Mouse (Mus musculus): Measurements from ENCODE around the gene Rnf182.

The Rnf182 gene

DNA sequence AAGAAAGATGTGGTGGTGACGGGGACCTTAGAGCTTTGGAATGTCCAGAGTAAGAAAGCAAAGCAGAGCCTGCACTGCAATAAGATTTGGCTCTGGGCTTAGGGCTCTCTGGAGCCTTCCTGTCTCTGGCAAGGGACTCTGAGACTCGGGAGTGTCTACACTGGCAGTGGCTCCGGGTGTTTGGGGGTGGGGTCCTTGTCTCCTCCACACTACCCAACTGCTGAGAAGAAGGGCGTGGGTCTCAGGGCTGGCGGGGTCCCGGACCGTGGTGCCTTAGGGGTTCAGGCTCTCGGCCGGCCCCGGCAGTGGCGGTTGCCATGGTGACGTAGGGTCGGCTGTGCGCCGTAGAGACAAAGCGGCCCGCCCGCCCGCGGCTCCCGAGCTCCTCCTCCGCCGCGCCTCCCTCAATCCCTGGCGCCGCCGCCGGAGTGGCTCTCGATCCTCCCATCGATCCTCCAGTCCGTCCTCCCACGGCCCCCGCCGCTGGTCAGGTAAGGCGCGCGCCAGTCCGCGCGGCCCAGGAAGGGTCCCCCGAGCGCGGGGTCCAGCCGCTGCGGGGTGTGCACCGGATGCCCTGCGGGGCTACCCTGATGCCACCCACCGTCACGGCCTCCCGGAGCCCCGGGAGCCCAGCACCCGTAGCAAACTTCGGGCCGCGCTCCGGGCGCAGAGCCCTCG, at the start of gene Rnf182:
Gene Rnf182, plus strand, starts transcription at position 134 of the 678 bp plus-strand sequence.
- peak; percentile 29 to 34 for DNase-seq

DNA sequence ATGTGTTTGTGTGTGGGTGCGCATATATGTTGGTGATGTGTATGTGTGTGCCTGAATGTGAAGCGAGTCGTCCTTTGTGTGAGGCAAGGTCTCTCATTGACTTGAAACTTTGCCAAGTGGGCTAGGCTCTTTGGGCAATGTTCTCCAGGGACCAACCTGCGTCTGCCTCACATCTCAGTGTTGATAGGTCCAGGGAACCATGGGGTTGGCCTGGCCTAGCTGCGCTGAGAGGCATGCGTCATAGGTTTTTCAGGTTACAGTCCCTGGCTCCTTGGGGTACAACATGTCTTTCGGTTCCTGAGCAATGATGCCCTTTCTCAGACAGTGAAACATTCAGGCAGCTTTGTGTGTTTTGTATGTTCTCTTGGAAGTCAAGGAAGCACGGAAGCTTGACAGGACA, 49.3 kb upstream of the Rnf182 start:
- DNase-seq, result no peak

DNA sequence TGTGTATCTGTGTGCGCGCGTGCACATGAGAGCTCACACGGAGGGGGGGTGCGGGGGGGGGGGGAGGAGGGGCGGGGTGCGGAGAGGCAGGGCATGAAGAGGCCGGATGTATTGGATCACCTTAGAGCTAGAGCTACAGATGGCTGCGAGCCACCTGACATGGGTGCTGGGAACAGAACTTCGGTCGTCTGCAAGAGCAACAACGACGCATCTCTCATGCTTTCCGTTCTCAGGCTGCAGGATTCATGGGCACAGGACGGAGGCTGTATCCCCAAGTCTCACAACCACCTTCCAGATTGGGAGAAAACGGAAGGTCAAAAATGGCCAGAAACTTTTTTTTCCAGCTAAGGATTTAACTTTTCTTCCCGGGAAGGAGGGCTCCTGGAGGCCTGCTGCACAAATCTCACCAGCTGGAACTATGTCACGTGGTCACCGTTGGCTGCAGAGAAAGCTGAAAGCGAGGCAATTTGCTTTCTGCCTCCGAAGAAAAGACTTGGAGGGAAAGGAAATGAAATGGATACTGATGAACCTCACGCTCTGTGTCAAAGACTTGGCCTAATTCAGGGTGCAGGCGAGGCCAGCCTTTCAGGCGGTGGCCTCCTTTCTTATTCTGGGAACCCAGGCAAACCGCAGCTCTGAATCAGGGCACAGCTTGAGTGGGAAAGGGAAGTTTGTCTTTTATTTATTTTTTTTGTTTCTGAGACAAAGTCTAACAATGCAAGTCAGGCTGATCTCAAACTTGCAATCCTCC, 48.2 kb upstream of the Rnf182 start:
- DNase-seq, result no peak

DNA sequence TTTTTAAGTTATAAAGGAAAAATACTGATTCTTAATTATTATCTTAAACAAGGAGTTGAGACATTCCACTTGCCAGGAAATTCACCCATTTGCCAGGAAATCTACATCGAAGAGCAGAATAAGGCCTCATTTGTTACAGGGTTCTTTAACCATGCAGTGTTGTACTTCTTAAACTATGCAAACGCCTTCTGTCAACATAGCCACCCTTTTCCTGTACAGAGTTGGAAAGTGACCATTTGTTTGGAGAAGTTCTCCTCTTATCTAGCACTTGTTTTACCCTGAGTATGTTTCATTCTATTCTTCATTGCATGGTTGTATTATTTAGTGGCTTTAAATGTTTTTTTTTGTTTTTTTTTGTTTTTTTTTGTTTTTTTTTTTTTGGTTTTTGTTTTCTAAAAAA, 41.5 kb upstream of the Rnf182 start:
- DNase-seq, result no peak

DNA sequence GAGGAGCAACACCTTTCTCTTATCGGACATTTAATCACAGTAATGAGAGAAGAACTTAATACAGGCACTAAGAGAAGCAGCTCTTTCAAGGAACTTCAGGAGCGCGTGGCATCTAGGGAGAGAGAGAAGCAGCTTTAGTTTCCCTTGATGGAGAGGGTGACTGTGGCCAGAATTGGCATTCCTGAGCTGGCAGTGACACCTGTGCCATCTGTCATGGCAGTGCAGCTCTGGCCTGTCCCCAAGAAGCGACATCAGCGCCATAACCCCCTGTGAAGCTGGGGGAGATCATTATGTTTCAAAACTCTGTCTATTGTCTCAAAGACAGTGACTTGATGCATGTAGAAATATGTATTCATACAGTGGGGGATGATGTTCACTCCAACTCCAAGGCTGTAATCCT, 40.1 kb upstream of the Rnf182 start:
- DNase-seq, result no peak

DNA sequence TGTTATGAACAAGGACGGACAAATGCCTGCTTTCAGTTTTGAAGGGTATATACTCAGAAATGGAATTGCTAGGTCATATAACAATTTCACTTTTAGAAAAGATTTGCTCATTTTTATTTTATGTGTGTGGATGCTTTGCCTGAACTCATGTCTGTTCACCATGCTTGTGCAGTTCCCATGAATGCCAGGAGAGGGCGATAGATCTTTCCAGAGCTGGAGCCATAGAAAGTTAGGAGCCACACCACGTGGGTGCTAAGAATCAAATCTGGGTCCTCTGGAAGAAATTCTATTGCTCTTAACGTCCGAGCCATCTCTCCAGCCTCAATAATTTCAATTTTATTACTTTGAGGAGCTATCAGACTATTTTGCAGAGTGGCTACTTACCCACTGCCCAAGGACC, 38.3 kb upstream of the Rnf182 start:
- DNase-seq, result no peak

DNA sequence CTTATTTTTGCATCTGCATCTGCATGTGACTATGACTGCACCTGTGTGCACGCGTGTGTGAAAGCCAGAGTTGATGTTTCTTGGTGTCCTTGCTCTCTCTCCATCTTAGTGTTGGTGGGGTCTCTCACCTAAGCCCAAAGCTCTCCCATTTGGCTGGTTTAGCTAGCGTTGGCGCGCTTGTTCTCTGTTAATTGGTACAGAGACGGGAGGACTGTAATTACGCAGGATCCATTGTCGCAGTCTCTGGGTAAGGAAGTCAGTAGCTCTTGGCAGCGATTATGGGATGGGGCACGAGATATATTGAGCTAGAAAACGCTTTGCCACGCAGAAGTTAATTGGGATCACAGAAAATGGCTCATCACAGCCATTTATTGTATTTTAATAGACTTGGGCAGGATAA, 37.7 kb upstream of the Rnf182 start:
- DNase-seq, result no peak

DNA sequence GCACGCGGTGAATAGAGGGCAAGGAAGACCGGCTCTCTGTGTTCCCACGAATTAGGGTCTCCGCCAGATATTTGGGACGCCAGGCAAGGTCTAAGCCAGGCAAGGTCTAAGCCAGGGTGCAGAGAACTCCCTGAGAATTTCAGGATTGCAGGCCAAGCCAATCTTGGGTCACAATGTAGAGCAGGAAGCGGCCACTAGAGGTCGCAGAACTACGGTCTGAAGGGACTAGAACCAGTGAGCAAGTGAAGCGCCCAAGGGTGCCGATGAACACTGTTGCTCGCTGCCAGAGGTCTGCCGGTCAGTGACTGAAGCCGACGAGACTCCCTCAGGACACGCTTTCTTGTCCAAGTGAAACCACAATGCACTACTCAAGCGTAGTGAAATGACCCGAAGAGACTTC, 35.8 kb upstream of the Rnf182 start:
- peak in 1 of 2 experiments; percentile 60 for DNase-seq

DNA sequence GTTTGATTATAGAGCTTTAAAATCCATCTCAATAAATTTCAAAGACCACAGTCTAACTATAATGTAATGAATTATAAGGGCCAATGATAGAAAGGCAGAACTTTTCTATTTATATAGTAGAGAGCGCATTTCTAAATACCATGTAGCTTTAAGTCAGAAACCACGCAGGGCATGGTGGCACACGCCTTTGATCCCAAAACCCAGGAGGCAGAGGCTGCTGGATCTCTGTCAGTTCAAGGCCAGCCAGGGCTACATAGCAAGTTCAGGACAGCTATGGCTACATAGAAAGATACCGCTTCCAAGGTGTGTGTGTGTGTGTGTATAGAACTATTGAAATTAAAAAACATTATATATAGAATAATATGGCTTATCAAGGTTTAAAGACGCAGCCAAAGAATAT, 34.8 kb upstream of the Rnf182 start:
- DNase-seq, result no peak

DNA sequence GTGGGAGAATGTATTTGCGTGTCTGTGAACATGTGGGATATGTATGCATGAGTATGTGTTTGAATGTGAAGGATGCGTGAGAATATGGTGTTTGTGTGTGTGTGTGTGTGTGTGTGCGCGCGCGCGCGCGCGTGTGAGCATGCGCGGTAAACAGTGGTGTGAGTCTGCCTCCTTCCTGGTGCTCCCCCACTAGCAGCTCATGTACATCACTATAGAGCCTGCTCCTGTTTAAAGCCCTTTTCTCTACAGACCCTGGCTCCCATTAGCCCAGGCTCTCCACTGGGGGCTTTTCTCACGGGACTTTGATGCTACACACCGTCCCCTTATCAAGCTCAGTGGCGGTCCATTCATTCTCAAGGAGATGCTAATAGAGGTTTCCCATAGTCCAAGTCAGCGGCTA, 32.5 kb upstream of the Rnf182 start:
- no peak for DNase-seq

DNA sequence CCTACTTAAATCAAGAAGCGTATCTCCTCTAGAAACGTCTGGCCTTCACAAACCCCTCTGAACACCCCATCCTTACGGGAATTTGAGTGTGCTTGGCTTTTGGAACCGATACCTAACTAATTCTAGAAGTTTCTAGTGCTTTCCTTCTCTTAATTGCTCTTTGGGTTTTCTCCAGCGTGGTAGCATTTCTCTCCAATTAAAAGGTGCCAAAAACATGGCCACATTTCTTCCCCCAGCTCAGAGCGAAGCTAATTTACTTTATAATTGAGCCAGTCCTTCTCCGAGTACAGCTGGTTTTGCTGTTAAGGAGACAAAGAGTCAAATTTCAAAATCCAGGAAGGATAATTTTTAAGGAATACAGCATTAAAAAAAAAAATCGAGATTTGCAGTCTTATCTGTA, 32.0 kb upstream of the Rnf182 start:
- DNase-seq, result no peak

DNA sequence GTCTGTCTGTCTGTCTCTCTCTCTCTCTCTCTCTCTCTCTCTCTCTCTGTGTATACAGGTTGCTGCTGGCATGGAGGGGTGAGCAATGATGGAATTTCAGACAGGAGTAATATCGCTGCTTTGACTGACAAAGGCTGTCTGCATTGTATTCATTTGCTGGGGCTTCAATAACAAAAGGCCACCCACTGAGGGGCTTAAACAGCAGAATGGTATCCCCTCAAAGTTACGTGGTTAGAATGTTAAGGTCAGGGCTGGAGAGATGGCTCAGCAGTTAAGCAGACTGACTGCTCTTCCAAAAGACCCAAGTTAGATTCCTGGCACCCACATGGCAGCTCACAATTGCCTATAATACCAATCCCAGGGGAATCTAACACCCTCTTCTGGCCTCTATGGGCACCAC, 30.2 kb upstream of the Rnf182 start:
- DNase-seq, result no peak

DNA sequence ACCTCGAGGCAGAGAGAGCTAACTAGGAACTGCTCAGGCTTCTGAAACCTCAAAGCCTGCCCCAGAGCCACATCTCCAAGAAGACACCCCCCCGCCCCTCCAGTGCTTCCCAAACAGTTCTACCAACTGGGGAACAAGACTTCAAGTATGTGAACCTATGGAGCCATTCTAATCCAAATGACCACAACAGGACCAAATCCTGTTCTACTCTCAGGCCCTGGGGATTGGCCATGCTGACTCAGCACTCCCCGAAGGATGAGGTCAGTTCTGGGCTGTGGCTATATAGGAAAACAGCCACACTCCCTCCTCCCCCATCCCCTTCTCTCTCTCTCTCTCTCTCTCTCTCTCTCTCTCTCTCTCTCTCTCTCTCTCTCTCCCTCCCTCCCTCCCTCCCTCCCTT, 28.5 kb upstream of the Rnf182 start:
- DNase-seq, result no peak

DNA sequence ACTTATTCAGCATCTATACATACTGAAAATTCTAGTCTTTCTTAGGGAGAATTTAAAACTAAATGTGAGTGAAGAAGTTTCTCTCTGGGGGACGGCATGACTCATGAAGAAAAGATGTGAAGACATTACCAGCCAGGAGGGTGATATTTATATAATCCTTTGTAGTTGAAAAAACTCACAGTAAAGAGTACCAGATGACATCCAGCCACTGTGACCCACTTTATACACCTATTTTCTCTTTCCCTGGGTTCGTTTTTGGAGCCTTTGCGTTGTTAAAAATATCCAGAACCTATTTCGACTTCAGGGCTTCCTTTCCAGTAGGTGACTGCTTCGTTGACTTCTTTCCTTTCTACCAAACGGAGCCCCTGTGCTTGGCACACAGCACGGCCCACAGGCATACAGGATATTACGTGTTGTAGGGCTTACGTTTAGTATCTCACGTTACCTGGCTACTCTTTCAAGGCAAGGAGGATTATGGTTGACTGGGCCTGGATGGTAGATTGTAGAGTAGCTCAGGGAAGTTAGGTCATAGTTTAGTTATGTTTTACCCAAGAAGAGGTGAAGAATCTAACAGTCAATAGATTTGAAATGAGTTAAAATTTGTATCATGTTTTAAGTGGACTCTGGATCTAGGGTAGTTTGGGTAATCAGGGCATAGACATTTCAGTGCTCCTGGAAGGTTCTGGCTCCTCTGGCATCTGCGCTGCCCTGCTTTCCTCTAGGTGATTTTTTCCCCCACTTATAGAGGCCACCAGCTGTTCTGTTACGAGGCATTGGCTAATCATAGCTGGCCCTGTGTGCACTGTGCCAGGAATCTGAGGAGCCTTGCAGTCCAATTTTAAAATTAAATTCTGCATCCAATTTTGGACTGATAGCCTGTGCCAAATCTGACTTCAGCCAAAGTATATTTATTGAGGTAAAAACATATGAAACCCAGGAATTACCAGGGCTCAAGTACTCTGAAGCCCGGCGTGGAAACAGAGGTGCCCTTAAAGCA, 27.4 kb upstream of the Rnf182 start:
- DNase-seq, result no peak

DNA sequence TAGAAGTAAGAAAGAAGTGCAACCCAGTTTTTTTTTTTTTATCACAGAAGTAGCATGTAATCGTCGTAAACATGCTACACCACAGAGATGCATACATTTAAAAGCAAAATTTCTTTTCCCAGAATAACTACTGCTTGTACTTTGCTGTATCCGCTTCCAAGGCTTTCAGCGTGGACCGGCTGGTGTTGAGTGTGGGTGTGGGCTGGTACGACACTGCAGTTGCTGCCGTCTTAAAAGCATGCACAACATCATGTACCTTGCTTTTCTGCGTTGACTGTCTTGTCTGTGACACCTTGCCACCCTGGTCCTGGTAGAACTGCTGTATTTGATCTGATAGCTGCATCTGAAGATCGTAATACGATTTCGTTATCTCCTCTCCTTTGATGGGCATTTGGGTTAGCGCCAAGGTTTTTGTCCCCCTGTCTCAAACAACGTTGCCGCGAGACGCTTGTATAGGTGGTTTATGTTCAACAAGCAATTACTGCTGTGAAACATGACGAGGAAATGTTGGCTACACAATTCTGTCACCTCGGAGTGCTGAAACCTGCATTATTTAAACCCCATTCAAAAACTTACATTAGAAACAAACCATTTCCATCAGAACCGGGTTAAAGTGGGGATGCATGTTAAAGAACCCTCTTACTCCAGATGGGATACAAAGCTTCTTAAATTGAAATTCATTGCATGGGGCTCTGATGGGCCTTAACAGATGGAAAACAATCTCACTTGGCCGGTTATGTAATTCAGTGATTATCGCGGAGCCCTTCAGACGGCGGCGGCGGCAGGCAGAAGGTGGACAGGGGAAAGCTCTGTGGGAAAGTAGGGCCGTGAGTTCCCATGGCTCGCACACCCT, 23.5 kb upstream of the Rnf182 start:
- DNase-seq, result no peak

DNA sequence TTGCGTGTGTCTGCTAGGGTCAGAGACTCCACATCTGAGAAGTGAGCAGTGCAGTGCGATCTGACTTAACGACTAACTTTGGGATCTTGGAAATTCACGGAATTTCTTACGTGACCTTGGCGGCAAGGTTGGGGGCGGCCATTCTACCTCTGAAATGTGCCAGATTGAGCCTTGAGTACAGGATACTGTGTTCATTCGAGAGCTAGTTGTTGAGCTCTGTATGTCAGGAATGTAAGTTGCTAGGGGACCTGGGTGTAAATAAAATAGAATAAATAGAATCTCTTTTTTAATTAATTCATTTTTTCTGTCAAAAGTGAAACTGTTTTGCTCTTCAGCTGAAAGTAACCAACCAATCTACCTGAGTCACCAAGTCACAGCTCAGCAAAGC, 22.8 kb upstream of the Rnf182 start:
- no peak for DNase-seq

DNA sequence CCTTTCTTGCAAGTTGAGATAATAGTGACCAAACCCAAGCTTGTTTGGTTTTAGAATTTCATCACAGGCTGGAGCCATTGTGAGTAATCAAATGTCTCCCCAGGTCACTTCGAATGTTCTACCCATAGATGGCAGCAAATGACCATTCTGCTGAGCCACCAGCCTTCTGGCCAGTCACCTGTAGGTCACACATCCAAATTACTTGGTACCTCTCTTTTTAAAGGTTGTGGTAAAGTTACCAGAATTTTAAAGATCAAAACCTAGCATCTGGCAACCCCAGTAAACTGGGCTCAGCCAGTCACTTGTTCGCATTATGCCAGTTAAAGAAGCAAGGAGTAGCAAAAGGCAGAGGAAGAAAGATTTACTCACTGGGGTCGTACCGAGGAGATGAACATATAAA, 19.6 kb upstream of the Rnf182 start:
- DNase-seq, result peak; percentile 37 to 40

DNA sequence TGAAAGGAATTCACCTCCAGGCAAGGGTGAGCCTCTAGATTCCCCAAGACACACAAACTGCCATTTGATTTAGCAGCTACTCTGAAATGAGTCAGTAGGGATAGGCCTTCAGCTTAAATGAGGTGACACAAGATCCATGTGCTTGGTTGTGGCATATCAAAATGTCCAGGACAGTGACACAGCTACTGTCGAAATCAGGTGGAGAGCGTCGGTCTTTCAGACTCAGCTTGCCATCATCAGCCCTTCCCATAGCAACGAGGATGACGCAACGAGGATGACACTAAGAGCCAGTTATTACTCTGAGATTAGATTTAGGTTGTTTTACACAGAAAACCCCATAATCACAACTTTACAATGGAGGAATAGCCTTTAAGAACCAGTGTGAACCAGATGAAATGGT, 14.5 kb upstream of the Rnf182 start:
- no peak for DNase-seq

DNA sequence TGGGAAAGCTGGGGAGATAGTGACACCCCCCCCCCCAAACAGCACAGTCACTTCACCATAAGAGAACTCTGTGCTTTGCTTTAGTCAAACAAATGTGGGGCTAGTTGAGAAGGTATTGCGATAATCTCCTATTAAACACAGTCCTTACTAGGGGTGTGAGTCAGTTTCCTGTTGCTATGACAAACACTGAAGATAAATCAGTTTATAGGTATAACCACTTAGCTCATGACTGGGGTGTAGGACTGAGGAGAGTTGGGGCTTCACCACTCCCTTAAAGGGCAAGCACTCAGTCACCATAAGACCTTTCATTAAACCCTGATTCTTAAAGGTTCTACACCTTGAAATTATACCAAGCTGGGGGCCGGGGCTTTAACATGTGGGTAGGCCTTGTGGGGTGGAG, 13.1 kb upstream of the Rnf182 start:
- no peak for DNase-seq

DNA sequence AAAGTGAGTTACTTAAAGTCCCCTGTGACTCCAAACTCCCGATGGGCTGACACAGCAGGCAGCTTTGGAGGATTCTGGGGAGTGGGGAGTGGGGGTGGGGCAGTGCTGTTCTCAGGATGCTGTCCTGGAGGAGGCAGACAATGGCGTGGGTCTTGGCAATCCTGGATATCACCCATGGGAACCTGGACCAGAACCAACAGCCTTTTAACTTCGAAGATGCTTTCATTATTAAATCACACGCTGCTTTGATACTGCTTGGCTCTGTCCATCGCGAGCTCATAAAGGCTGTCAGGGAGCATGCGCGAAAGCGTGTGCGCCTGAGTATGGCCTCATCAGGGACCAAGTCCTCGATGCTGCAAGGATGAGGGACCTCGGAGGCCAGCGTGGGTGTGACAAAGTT, 12.5 kb upstream of the Rnf182 start:
- DNase-seq, result no peak

DNA sequence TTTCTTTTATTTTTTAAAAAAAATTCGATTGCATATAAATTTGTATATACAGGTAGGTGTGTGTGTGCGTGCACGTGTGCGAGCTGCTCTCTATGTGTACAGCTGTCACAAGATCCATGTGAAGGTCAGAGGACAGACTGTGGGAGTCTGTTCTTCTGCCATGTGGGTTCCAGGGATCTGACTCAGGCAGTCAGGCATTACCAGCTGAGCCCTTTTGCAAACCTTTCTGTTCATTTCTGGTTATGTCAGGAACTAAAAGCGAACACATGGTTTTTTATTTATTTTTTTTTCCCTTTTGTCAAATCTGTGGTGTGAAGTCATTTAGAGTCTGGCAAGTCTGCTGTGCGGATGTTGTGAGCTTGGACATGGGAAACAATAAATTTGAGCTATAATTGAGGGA, 6.7 kb upstream of the Rnf182 start:
- DNase-seq, result no peak

DNA sequence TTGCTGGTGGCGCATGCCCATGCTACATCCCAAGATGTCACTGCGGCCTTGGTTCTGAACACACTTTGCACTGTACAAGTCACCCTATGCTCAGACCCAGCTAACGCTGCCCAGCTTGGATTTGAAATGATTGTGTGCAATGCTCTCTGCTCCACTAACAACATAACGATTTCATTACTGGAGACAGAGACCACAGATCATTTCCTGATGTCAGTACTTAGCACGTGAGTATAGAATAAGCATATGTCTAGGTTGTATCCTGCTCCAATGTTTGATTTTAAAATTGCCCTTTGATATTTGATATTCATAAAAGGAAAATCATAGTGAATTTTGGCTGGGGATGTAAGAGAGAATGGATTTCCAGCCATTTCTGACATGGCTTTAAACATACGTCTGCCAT, 3.5 kb upstream of the Rnf182 start:
- DNase-seq, result no peak

DNA sequence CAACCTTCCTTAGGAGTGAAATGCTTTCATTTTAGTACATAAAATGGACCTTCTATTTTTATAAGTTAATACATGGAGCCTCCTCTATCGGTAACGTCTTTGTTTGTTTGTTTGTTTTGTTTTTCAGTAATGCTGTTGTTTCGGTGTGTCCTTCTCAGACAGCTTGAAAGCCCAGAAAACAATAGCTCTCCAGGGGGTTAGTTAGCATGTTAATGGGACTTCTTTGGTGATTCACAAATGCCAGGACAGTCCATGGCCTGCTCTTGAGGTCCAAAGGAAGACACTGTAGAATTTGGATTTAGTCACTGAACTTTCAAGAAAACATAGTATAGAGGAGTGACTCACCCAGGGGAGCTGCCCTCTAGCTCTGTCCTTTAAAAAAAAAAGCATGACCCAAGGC, 843 bp upstream of the Rnf182 start:
- DNase-seq, result no peak

Data from kidney, adult 8-10 months (tissue).